Mouse (Mus musculus): ENCODE measurements around the gene Pmepa1. TPM values are rescaled to one million over a fixed set of nuclear protein-coding genes. Genes with fewer than 3 reads are reported as not detected.

Gene Pmepa1
- total RNA-seq, 2 experiments from 2014 or later: 53.5 to 57.3 TPM

GRCm38 (mm10) chr2:173224832-173225231 is 51.5 kb downstream of the Pmepa1 start:
- no peak for DNase-seq

DNA sequence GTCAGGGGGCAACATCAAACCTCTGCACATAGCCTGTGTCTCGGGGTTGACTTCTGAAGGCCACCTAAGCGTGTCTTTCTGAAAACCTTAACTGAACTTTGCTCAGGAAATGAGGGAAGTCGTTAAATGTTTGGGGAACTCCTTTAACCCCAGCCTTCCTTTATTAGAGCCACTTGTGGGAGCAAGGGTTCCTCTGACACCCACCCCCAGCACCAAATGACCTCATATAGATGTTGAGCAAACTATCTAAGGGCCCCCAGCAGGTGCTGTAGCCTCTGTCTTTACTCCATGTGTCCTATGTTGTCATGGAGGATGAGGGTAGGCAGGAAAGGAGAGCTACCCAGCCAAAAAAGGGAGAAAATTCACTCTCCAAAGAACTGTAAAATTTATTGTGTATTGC is 52.2 kb downstream of the Pmepa1 start:
- no peak for DNase-seq

DNA sequence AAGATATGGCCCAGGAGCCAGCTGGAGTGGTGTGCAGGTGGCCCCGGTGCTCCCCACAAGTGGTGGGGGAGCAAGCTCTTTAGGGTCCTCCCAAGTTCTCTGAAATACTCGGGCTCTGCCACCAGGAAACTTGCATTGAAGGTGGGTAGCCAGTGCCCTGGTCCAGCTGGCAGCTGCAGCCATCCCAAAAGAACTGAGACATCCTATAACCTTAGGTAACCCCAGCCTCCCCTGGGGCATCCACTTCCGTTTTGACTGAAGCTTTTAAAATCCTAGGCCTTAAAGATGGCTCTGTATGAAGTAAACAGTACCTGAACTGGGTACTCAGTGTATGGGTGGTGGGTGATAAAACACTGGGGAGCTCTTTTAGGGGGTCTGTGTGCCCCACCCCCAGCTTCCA is 52.8 kb downstream of the Pmepa1 start:
- DNase-seq: no peak

DNA sequence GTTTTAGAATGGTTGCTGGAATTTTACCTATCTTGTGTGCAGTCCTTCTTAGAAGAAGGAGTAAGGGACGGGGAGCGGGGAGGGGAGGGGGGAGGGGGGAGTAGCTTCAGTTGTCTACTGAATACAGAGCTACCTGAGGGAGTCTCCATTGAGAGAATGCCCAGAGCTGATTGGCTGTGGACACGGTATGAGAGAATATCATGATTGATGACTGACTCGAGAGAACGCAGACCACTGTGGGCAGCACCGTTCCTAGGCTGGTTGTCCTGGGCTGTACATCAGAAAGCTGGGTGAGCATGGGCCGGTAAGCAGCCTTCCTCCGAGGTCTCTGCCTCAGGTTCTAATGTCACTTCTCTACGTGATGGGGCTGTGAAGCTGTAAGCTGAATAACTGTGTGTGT is 55.6 kb downstream of the Pmepa1 start:
- no peak for DNase-seq

- peak; percentile 66 for DNase-seq
Measured at GRCm38 (mm10) chr2:173219256-173219954, 56.9 kb downstream of the Pmepa1 start.

GRCm38 (mm10) chr2:173218416-173219141 is 57.8 kb downstream of the Pmepa1 start, which contains the start of gene Zbp1:
Gene Zbp1 (minus strand): TSS chr2:173218923.
- DNase-seq: no peak

DNA sequence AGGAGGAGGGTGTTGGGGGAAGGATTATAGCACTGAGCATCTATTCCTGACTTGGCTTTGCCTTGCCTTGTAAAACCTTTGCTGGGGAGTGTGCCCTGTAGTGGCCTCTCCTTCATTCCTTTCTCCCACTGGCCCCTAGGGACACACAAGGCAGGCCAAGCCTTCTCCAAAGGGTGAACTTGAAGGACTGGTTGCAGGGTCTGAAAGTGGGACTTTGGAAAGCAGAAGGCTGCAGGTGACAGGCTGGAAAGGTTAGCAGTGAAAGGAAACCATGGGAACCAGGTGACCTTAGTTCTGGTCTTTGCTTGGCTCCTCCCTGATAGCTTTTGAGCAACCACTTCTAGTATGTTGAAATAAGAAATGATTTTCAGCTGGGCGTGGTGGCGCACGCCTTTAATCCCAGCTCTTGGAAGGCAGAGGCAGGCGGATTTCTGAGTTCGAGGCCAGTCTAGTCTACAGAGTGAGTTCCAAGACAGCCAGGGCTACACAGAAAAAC is 58.5 kb downstream of the Pmepa1 start:
- no peak for DNase-seq

- DNase-seq: no peak
Measured at GRCm38 (mm10) chr2:173217246-173217645, 59.1 kb downstream of the Pmepa1 start.

DNA sequence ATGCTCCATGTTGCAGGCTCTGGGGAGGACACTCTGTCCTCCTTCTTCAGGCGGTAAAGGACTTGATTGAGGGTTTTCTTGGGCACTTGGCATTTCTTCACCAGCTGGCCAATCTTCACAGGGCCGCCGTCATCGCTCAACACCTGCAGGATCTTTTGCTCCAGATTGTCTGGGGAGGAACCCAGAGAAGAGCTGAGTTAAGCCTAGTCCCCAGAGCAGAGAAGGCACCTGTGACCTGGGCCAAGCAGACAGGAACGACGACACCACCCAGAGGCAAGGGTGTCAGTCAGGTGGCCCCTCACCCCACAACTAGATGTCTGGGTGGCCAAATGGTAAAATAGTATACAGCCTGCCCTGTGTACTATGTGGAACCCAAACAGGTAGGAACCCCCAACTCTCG is 59.5 kb downstream of the Pmepa1 start:
- no peak for DNase-seq

GRCm38 (mm10) chr2:173212227-173212626 is 64.1 kb downstream of the Pmepa1 start:
- no peak for DNase-seq

GRCm38 (mm10) chr2:173209091-173209815 is 67.1 kb downstream of the Pmepa1 start:
- DNase-seq: no peak

DNA sequence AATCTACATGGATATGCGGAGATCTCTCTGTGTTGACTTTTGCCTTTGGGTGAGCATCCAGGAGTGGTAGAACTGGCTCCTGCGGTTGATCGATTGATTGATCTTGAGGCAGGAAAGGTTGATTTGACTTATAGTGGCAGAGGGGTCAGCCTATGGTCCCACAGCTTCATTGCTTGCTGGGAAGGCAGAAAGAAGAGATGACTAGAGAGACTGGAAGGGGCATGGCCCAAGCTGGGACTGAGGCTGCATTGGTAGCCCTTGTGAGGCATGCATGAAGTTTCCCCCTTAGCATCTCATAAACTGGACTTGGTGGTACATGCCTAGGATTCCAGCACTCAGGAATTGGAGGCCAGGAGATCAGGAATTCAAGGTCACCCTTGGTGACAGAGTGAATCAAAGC is 69.3 kb downstream of the Pmepa1 start:
- DNase-seq: no peak

GRCm38 (mm10) chr2:173205563-173206099 is 70.7 kb downstream of the Pmepa1 start:
- DNase-seq: no peak

DNA sequence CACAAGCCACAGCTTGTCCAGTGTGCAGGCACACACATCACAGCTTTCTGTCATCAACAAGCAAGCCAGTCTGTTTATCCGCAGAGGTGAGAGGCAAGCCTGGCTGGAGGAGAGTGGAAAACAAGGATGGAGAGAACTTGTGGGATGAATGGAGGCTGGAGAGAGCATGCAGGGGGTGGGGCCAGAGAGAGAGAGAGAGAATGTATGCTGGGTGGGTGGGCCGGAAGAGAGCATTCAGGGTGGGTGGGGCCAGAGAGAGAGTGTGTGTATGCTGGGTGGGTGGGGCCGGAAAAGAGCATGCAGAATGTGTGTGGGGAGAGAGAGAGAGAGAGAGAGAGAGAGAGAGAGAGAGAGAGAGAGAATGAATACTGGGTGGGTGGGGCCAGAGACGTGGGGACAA is 71.7 kb downstream of the Pmepa1 start:
- no peak for DNase-seq

DNA sequence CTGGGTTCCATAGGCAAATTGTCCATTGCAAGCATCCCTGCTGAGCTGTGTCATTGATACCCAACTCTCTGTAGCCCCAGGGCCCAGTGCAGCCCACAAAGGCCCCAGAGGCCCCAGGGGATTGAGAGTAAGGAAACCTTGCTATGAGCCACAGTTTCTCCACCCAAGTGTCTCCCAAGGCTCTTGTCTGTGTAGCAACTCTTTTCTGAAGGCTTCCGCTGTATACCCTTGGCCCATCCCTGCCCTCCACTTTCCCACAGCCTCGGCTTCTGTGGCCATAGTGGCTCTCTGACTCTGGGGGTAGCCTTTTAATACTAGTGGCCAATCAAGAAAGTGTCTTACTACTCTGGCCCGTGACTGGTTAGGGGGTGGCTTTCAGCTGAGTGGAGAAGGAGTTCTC is 72.6 kb downstream of the Pmepa1 start:
- no peak for DNase-seq

- DNase-seq: no peak
Measured at GRCm38 (mm10) chr2:173202924-173203689, 73.2 kb downstream of the Pmepa1 start.

DNA sequence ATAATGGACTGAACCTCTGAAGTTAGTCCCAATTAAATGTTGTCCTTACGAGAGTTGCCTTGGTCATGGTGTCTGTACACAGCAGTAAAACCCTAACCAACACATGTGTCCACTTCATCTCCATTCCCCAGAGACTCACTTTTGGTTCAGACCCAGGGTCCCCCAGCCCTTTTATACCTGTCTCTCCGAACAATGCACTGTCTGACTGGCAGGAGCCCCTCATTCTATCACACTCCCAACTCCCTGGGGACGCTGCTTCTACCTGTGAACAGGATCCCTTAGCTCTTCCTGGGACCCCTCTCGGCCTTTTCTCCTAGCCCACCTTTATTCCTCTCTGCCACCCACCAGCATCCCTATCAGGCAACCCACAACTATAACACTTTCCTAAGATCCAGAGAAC is 81.5 kb downstream of the Pmepa1 start:
- DNase-seq: no peak

GRCm38 (mm10) chr2:173187182-173187855 is 89.0 kb downstream of the Pmepa1 start:
- no peak for DNase-seq

DNA sequence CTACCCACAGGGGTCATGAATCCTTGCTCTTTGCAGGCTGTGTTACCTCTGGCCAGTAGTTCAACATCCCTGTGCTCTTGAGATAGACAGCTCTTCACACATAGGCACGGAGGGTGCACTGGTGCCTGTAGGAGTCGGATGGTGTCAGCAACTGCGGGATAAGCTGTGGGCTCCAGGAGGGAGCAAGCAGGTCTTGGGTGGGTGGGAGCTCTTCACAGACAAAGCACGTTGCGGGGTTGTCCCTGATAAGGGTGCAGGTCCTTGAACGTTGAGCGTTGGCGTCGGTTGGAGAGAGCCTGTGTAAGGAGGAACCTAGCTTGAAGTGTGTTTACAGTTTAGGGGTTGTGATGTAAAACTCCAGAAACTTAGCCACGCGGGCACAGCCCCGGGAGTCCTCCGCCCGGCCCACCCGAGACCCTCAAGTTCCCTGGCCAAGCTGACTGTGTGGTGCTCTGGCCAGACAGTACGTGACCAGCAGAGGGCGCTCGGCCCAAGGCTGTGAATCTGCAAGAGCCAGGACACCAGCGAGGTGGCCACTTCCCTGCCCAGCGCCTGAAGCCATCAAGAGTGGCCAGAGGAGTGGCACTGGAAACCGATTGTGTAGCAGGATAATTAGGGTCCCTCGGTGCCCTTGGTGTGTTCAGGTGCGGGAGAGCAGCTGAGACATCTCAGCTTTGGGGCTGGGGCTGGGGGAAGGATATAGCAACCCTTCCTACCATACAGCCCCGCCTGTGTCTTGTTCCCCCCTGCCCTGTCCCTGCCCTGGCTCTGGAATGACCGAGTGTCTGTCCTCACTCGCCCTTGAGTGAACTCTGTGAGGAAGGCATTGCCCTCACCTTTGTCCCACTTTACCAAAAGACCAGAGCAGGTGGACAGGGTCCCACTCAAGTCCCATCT is 90.0 kb downstream of the Pmepa1 start:
- peak; percentile 92 for DNase-seq

DNA sequence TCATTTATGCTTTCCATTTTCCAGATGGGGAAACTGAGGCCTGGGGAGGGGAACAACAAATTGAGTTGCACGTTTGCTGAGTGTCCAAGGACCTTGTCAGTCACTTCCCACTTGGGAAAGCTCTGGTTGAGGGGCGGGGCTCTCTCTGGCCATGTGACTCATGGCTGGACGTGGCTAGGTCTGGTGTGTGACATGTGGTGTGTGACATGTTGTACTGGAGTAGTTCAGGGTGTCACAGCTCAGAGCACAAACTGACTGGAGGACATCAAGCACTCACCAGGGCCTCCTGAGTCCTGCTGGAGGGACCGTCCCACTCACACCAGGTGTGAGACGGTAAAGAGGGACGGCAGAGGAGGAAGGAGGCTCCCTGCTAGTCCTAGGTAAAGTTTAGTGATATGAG is 91.1 kb downstream of the Pmepa1 start:
- DNase-seq: no peak

Measured in heart, postnatal 4 days (tissue).